Mouse (Mus musculus): ENCODE measurements around the gene Dop1b.

GRCm38 (mm10) chr16:93667976-93668375 lies 43.7 kb upstream of the Dop1b start:
- TF ChIP-seq POLR2A (IDR thresholded peaks at IDR 0.05; ENCODE audit: borderline replicate concordance, insufficient read depth, low read length) (no peak), CTCF (IDR thresholded peaks at IDR 0.05; ENCODE audit: borderline replicate concordance, insufficient read depth, low read depth, low read length) (no peak)

Measured in cerebellum, adult 2 months (tissue).